Mouse (Mus musculus) urinary bladder, postnatal 14 days (tissue): ENCODE results near the gene Lbr.

Experiments
- DNase-seq: peaks from one replicate; pipeline ENCODE4 v3.0.0; 2021; ENCODE audit warnings: low spot score

The Lbr gene

DNA sequence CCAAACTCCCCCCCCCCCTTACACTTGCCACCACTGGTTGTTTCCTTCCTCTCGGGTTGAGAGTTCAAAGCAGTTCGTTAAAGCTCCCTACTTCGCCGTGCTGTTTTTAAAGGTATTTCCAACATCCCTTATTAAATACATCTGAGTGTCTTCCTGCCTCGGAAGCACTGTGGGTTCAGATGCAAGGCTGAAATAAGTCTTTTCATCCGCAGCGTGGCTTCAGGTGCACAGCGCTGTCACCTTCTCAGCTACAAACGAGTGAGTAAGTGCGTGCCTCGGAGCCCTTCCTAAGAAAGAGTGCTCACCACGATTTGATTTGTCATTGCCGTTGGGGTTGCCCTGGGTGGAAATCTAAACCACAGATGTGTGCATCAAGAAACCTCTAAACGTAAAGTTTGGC is at the start of gene Lbr:
Lbr (minus strand) TSS at position 266 of the 400 bp plus-strand sequence.
- no peak for DNase-seq

DNA sequence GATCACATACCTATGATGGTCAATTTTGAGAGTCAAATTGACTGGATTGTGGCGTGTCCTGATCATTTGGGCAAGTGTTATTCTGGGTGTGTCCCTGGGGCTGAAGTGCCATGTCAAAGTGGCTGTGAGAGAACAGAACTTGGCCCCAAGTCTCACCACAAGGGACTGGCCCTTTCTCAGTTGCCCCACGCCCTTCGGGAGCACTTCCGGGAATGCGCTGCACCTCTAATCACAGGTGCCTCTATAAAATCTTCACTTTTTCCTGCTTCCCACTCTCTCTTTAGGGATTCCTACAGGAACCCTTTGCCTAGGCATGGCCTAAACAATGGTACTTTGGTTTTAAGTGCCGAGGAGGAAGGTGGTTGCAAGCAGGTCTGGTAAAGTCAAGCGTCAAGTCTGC is 46.8 kb upstream of the Lbr start:
- no peak for DNase-seq

DNA sequence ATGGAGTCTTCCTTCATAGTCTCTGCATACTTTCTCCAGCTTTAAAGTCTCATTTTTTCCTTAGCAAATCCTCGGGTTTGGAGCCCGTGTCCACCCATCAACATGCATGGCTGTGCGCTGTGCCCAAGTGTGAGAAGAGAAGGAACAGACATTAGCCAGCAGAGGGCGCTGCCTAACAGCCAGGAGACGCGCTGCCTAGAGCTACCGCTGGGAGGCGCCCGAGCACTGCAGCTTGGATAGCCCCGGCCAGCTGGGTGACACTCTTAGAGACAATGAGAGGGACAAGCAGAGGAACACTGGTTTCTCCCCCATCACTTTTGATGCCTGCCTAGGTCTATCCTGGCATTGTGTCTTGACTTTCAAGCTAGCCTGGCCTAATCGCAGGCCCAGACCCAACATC is 46.0 kb upstream of the Lbr start:
- peak; percentile 88 for DNase-seq

DNA sequence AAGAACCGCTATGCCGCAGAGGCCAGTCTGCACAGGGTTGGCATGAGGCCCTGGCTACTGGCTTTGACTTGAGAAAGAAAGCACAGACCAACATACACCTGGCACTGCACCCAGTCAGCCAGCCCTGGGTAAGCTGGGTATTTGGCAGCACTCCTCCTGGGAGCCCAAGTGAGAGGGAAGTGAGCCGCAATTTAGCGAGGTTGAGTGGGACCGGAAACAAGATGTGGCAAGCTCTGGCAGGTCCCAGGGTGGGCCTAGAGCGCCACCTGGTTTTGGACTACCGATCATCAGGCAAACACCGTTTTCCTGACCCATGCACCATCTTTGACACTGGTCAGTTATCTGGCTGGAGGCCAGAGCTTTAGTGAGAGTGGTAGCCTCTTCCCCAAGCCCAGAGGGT is 38.7 kb upstream of the Lbr start:
- peak; percentile 66 for DNase-seq

DNA sequence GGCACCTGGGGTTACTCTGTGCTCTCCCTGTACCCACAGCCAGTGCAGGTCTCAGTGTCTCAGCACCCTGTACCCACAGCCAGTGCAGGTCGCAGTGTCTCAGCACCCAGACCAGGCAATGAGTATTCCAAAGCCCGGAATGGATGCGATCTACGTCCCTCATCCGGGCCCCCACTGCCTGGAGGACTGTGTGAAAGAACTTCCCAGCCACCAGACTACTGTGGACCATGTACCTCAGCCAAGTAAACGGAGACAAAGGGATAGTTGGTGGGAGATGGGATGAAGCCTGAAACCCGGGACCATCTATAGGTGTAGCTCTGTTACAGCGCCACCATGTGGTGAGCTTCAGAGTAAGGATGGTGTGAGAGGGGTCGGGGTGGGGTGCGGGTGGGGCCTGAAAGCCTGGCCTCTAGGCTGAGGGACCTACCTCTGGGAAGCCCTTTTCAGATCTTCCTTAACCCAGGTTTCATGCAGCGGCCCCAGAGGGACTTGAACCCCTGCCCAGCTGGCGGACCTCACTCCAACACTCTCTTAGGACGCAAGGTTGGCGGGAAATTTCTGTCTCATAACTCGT is 38.0 kb upstream of the Lbr start:
- no peak for DNase-seq

DNA sequence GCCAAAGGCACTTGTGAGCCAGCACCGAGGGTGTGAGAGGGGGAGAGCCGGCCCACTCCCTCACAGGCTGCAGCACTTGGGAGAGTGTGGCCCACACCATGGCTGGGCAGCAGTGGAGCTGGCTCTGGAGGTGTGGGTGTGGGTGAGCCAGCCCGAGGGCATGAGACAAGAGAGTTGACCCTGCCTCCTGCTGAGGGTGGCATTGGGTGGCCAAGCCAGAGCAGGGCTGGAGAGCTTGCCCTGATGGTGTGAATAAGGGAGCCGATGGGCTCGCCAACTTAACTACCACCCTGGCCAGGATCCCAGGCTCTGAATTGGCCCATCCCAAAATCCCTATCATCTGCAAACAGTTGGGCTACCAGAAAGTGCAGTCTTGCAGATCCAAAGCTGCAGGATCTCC is 35.6 kb upstream of the Lbr start:
- no peak for DNase-seq

DNA sequence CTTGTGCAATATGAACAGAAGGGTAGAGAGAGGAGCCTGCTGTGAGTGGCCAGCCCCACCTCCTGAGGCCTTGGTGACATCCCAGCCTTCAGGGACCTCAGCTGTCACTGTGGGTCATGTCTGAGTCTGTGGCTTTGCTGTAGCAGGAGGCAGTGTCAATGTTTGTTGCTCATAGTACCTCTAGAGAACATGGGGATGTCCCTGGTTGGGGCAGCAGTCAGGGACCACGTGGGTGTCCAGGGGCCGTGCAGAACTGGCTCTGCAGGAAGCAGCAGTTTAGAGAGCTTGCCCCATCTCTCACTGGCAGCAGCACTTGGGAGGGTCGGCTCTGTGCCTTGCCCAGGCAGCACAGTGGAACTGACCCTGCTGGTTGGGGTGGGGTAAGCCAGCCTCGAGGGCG is 34.2 kb upstream of the Lbr start:
- DNase-seq = peak; percentile 63

DNA sequence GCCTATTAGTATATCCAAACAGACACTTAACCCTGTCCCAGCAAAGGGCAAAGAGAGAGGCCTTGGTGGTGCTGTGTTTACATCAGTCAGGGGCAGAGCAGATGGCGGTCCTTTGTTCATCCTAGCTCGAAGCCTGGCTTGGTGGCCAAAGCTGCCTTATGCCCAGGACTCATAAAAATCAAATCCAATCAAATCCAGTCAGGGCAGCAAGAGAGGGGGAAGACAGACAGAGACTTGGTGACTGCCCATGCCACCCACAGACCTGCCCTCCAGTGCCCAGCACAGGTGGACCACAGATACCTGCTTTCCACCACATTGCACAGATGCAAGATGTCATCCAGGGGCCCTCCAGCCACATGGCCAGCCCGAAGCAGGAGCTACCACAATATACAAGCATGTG is 33.8 kb upstream of the Lbr start:
- no peak for DNase-seq

DNA sequence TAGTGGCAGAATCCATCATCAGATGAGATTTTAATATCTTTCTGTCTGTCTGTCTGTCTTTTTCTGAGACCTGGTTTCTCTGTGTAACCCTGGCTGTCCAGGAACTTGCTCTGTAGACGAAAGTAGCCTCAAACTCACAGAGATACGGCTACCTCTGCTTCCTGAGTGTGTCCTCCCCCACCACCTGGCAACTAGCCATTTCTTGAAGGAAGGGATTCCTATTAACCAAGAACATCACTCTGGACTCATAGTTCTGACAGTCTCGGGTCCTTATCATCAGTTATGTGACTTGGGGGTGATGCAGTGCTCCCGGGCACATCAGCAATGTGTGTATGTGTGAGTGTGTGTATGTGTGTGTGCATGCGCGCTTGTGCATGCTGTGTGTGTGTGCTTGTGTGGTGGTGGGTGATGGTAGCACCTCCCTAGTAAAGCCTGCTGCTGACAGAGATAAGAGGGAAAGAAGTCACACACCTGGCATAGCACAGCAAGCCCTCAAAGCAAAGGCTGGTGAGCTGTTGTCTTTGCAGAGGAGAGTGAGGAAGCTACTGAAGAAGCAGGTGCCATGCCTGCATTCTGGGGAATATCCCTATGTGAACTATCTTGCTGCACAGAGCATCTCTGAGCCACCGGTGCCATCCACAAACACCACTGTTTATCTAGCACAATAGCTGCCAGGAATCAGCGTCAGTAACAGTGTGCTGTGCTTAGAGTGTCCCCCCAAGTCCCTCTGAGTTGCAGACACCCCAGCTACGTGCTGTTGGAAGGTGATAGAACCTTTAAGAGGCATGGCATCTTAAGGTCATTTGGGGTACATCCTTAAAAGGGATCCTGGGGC is 30.5 kb upstream of the Lbr start:
- no peak for DNase-seq

DNA sequence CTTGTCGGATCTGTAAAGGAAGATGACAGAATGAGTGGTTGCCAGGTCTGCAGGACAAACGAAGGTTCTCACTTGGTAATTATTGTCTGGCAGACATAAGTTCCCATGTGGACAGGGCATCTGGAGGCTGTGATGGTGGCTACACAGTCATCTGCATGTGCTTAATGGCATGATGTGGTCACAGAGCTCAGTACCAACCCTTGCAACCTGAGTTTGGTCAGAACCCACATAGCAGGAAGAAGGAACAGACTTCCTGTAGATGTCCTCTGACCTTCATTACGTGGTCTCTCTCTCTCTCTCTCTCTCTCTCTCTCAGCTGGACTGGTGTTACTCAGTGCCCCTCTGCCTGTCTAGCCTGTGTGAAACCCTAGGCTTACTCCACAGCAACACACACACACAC is 29.8 kb upstream of the Lbr start:
- DNase-seq = no peak

DNA sequence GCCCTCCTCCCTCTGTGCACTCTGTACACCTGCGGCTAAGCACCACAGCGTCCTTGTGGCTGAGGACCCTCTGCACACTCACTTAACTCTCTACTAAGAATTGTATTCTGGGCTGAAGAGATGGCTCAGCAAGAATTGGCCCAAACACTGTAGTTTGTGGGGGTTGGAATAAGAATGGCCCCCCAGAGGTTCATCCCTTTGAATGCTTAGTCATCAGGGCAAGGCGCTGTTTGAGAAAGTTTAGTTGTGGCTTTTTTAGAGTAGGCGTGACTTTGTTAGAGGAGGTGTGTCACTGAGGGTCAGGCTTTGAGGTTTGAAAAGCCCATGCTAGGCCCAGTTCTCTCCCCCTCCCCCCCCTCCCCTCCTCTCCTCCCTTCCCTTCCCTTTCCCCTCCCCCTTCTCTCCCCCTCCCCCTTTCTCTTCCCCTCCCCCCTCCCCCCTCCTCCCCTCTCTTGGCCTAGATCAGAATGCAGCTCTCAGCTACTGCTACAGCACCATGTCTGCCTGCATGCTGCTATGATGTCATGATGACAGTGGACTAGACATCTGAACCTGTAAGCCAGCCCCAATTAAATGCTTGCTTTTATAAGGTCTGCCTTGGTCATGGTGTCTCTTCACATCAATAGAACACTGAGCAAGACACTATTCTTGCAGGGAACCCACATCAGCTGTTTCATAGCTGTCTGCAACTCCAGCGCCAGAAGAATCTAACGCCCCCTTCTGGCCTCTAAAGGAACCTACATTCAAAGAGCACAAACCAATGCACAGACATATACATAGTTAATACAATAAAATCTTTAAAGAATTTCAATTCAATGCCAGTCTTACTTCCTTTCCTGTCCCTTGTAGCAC is 23.8 kb upstream of the Lbr start:
- DNase-seq = no peak

DNA sequence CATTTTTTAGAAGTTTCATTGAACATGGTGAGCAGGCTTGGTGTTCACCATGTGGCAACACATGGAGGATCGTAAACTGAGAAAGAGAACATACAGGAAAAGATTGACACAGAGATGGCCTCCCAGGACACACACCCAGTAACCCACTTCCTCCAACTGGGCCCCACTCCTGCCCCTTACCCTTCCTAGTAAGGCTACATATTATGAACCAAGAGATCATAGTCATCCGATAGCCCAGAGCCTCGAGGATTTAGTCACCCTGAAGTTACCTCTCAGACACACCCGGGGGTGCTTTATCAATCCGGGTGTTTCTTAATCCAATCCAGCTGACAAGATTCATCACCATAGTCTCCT is 23.0 kb upstream of the Lbr start:
- no peak for DNase-seq

DNA sequence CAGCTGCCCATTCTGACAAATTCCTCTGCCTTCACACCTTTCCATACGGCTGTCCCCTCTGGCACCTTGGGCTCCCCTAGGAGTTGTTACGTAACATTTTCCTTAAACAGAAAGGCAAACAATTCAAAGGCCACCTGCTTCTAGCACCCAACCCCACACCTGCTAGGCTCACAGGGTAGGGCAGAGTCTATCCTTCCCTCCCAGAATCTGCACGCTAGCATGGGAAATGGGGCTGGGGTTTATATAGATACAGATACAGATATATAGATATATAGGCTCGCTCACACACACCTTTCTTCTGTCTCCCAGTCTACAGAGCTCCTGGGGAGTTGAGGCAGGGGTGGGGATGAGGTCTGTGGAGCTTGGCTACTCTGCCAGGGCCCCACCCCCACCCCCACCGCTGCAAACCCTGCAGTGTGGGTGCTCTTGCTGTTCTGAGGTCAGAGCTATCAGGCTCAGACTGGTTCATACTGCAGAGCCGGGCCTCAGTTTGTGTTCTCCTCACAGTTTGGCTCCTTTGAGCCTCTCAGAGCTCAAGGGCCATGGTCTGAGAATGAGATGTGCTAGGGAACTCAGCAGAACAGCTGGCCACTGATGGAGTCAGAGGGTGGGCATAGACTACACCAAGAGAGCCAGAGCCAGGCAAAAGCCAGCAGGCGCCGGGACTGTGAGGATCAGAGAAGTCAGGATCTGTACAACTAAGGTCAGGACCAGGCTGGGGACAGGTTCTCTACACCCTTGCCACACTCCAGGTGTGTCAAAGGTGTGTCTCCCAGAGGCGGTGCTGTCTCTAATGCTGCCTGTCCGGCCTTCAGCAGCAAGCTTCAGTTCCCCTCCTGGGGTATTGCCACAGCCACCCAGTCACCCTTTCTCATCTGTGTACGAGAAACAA is 22.4 kb upstream of the Lbr start:
- no peak for DNase-seq

DNA sequence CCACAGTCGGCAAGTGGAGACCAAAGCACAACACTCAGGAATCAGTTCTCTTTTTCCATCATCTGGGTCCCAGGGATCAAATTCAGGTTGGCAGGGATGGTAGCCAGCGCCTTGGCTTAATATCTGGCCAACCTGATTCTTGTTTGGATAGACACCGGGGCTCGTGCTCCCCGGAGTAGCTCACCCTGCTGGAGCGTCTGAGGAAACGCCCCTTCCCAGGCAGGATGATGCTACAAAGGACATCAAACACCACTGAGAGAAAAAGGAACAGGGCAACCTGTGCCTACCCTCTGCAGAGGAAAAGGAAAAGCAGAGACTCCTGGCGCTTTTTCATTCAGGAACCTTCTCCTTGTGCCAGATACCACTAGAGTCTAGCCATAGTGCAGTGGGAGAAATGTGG is 20.6 kb upstream of the Lbr start:
- DNase-seq = no peak

DNA sequence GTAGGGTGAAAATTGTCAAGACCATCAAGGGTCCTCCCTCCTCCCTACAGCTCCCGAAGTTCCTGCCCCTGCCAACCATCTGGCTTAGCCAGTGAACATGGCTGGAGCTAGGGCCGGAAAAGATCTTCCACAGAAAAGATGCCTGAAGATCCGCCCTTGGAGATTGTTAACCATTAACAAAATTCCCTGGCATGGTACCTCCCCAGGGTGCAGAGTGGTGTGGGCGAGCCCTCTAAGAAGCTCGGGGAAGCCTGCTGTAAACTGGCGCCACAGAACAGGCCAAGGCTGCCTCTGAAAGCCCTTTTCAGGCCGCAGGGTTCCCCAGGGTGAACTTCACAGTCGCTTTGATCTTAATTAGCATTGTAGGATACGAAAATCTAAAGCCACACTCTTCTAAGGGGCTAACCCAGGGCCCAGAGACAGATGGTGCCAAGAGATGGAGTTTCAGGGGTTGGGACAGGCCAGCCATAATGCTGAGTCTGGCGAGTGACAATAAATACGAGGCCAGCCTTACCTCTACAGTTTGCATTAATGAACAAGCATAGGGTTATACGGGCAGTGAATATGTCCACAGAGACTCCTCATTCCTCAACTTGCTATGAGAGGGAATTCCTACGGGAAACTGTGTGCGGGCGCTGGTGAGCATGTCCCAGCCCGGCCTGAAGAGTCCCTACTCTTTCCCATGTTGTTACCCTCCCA is 20.0 kb upstream of the Lbr start:
- no peak for DNase-seq

DNA sequence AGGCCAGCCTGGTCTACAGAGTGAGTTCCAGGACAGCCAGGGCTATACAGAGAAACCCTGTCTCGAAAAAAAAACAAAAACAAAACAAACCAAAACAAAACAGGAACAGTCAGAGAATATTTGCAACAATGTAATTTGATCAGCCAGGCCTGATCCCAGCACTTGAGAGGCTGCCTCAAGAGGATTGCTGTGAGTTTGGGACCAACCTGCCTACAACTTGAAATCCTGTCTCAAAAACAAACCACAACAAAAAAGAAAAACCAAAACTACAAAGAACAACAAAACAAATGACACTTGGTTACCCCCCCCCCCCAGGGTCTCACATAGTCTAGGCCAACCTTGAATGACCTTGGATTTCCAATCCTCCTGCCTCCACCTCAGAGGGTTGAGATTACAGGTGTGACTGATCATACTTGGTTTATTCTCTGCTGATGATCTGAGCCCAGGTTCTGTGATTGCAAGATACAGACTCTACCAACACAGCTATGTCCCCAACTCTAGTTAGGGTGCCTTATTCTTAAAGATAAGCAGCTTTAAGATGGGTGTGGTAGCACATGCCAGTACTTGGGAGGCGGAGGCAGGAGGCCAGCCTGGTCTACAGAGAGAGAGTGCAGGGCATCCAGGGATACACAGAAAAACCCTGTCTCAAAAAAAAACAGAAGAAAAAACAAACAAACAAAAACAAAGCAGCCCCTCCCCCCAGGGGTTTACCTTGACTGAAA is 18.5 kb upstream of the Lbr start:
- no peak for DNase-seq

DNA sequence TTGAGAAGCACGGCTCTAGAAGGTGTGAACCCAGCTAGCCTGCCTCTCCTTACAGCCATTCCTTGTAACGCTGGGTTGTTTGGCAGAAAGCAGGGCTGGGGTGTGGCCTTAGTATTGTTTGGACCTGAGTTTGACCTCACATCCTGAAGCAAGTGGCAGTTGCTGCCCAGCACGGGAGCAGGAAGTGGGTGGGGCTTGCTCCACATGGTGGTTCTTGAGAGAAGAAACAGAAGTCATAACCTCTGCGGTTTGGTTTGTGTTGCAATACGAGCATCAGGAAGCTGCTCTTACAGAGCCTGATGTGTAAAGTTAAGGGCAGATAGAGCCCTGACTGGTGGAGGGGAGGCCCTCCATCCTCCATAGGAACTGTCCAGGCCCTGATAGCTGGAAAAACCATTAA is 17.8 kb upstream of the Lbr start:
- DNase-seq = peak; percentile 88

DNA sequence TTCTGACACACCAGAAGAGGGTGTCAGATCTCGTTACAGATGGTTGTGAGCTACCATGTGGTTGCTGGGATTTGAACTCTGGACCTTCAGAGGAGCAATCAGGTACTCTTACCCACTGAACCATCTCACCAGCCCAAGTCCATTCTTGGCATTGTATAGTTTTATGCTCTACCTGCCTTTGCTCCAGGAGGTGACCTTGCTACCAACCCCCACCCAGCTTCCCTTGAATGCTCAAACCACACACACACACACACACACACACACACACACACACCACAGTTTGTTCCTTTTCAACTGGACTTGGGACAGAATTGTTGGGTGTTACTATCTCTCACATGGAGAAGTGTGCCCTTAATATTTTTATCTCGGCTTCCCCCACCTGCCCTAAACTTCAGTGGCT is 13.5 kb upstream of the Lbr start:
- no peak for DNase-seq

DNA sequence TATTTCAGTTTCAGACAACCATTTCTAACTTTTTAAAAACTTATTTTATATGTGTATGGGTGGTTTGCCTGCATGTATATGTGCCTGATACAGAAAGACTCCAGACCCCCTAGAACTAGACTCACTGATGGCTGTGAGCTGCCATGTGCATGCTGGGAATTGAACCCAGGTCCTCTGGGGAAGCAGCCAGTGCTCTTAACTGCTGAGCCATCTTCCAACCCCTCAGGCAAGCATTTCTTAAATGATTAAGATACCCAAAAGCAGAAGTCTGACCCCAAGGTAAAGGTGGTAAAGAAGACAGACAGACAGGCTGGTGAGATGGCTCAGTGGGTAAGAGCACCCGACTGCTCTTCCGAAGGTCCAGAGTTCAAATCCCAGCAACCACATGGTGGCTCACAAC is 12.0 kb upstream of the Lbr start:
- DNase-seq = no peak

DNA sequence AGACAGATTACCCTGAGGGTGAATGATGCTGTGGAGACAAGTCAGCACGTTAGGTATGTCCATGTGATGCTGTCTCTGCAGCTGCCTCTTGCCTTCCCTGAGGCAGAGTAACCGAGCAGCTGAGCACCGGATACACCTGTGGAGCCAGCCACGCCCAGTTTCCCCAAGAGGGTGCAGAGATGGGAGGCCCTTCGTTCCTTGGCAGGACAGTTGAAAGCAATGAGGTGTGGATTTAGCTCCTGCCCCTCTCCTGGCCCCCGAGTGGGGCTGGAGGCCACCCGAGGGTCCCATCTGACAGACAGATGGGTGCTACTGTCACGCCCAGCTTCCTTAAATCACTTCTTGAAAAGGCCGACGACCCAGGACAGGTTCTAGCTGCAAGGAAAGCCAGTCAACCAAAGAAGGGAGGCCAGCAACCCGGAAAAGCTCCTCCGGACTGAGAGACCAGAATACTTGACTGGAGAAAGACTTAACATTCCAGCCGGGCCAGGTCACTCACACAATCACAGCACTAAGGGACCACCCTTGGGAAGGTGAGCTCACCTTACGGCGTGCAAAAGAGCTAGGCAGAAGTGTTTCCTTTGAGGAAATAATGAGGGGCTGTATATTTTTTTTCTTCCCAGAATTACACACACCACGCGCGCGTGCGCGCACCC is 10.4 kb upstream of the Lbr start:
- DNase-seq = peak; percentile 46
